Mouse (Mus musculus) ES-E14 (cell line): ENCODE measurements around the gene Itpk1.

Source experiments
- CHD2 ChIP-seq: IDR thresholded peaks from 2 replicates; pipeline ENCODE4 v1.6.1; 2014; ENCODE audit warnings: mild to moderate bottlenecking, low read depth, low read length, inconsistent platforms
- HCFC1 ChIP-seq: IDR thresholded peaks from 2 replicates; pipeline ENCODE4 v1.6.1; 2012; ENCODE audit warnings: low read length, inconsistent platforms, borderline replicate concordance; ENCODE audit not compliant: insufficient read depth
- MAFK ChIP-seq: IDR thresholded peaks from 2 replicates; pipeline ENCODE4 v1.6.1; 2014; ENCODE audit warnings: mild to moderate bottlenecking, low read depth, low read length, inconsistent platforms; ENCODE audit not compliant: insufficient read depth
- ZC3H11A ChIP-seq: IDR thresholded peaks from 2 replicates; pipeline ENCODE4 v1.6.1; 2012; ENCODE audit warnings: low read depth, mild to moderate bottlenecking, inconsistent platforms, low read length, borderline replicate concordance
- ZNF384 ChIP-seq: IDR thresholded peaks from 2 replicates; pipeline ENCODE4 v1.6.1; 2012; ENCODE audit warnings: low read depth, low read length, inconsistent platforms

DNA sequence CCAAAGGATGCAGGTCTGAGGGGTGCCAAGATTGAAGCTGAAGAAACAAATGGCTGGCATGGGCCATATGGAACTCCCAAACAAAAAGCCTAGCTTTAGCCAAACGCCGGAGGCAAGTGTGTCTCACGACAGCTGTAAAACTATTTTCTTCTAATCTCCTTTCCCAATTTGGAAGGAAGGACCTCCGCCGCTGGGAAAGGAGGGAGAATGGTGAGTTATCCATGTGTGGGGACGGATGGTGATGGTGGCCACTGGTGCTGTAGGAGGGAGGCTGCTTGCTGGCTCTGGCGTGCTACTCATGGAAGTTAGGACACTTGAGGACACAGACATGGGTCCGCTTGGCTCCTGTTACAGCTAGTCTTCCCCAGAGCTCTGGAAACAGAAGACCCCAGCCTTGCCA, 164.5 kb downstream of the Itpk1 start:
- TF ChIP-seq ZC3H11A, result no peak
- TF ChIP-seq MAFK, result no peak
- no peak for TF ChIP-seq CHD2
- TF ChIP-seq ZNF384, result no peak
- TF ChIP-seq HCFC1, result no peak
